Mouse (Mus musculus) gastrocnemius, adult 18-20 months (tissue): Measurements from ENCODE around the gene Zfp94. TPM values are rescaled to one million over a fixed set of nuclear protein-coding genes. Genes with fewer than 3 reads are reported as not detected.
A peak's percentile ranks its signal among the peaks of the same experiment; 100 is the strongest.
"Not testable (repeated sequence)": the region's sequence is repeated elsewhere in the genome, so short reads cannot be mapped to it uniquely, and the experiment has no call there.

ENCODE experiments used
- DNase-seq: peaks from one replicate; pipeline ENCODE4 v3.0.0; 2021; ENCODE audit warnings: low spot score
- microRNA-seq: library from miRNA; unstranded; fragments of <30 nt; microRNA quantifications from one replicate; pipeline ENCODE4 v1.2.0, GENCODE M21; 2021
- total RNA-seq, 2 experiments: library from RNA; stranded (reverse); gene quantifications; 2 replicates each; pipeline ENCODE4 v1.2.3; 2021

Gene Zfp94
- total RNA-seq, 2 experiments from 2014 or later: 1.7 to 2.1 TPM

DNA sequence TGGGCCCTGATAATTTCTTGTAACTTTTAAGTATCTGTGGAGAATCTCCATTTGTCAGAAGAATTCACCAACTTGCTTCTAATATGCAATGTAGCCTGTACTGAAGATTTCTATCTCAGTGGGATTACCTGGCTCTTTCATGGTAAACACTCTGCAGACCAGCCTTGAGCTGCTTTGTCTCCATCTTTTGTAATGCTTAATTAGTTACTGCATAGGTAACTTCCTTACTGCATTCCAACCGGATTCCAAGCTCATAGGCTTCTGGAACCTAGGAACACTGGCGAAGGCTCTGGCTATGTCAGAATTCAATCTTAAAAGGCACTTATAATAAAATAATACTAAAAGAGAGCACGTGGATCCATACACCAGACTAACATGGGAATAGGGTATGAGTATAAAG is 37.7 kb downstream of the Zfp94 start:
- not testable (repeated sequence) for DNase-seq

GRCm38 (mm10) chr7:24274456-24274855 is 42.0 kb downstream of the Zfp94 start:
- DNase-seq: no peak

GRCm38 (mm10) chr7:24271191-24271590 is 45.3 kb downstream of the Zfp94 start:
- no peak for DNase-seq

DNA sequence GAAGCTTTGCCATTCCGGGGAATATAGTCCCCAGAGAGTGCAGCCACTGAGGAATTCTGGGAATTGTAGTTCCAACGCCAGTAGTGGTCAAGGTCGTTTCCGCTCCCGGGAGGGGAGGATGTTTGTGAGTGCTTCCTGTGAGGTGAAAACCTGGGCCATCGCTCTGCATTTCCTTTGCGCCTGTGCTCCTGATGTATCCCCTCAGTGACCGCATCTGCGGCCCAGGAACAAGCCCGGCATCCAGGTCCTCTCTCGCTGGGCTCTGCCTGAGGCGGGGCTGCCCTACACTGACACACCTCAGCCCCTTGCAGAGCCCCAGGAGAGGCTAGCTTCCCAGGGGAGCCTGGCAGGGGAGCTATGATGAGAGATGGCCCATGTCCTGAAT is 46.2 kb downstream of the Zfp94 start, which contains the start of gene Zfp93:
Zfp93 (plus strand) TSS at position 133 of the 385 bp plus-strand sequence.
- DNase-seq: peak; percentile 80

GRCm38 (mm10) chr7:24269667-24270287 is 46.7 kb downstream of the Zfp94 start:
- no peak for DNase-seq

DNA sequence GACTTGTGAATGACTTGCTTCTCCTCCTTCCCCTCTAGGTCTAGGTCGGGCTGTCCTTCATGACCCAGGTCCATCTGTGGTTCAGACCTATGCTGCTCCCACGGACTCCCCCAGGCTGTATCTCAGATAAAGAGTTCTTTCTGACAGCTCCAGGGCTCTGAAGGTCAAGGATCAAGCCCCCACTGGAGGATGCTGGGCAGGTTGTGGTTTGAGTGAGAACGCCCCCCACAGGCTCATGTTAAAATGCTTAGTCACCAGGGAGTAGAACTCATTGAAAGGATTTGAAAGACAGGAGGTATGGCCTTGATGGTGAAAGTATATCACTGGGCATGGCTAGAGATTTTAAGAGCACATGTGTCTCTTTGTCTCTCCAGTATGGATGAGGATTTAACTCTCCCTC is 47.2 kb downstream of the Zfp94 start:
- DNase-seq: no peak

DNA sequence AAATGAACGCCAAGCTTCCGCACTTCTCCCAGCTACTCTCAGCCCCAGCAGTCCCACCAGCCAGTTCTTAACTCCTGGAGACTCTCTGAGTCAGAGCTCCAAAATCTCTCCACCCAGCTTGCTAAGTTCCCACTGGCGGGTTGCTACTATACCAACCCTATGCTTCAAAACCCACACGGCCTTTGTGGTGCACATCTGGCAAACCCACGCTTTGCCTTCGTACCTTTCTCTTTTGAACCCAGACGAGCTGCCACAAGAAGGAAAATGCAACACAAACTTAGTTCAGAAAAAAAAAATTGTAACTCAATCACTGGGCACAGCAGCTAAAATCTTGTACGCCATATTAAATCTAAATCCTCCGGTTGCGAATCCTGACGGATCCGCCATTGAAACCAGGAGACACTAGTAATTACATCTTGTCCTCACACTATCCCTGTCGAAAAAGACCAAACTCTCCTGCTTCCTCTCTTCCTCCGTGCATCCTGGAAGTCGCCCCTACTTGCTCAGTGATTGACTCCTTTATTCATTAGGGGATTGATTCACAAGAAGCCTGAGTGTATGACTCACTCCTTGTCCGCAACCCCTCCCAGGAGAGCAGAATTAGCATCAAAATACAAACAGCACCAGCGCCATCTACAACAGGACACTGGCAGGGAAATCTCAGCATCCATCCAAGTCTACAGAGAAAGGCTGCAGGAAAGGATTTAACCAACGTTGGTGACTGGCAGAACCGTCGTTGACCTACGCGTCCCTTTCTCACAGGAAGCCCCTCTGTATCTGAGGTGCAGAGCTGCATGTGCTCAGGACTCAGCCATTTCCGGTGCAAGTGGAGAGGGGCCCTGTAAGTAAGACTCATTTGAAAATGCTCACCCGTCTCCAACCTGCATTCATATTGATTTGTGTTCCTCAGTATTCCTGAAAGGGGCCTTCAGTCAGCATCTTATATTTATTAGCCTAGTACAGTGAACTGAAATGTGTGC is 48.0 kb downstream of the Zfp94 start:
- DNase-seq: no peak

DNA sequence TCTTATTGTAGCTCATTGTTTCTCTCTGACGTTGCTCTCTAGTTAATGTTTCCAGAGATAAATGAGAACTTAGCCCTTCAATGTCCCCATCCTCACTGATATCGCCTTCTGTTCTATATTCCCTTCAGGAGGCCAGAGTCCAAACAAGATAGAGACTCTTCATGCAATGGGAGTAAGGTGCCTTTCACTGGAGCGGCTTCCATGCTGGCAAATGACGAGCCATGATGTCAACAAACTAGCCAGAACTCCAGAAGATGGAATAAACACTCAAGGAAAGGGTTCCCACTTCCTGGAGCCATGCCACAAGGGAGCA is 56.5 kb downstream of the Zfp94 start:
- DNase-seq: no peak

- no peak for DNase-seq
Observed at GRCm38 (mm10) chr7:24259306-24259999, 57.0 kb downstream of the Zfp94 start.

GRCm38 (mm10) chr7:24254633-24255474 is 61.6 kb downstream of the Zfp94 start, which contains the start of gene Zfp108:
Gene Zfp108 (plus strand): TSS chr7:24254794.
- DNase-seq: peak; percentile 91

DNA sequence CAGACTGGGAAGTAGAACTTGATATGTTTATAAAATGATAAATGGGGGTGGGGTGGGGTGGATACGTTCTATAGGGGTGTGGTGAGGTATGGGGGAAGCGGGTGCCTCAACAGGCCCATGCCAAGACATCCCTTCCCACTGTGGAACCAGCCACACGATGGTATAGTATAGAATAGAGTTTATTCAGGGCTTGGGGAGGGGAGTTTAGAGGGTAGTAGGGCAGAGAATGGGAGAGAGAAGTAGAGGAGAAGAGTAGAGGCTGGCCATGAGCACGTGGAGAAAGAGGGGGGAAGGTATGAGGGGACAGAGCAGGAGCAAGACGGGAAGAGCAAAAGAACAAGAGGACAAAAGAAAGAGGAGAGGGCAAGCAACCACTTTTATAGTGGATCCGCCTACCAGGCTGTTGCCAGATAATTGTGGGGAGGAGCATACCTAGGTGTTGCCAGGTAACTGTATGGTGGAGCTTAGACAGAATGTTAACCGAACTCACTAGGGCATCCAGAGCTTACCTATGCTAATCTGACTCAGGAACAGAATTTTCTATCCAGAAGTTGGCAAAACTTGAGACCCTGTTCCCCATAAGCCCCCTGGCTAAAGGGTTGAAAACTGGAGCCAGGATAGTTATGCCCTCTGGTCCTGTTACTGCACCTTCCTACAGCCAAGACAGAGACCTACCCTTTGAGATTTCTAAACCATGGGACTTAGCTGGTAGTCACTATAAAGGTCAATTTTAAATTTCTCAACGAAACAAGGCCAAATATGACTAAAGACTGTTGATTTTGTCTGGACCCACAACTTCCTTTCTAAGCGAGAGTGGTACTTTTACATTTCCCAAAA is 62.5 kb downstream of the Zfp94 start:
- DNase-seq: no peak

Small RNA genes lying within 50 kb of the gene (microRNA-seq; reads per million reads assigned to microRNA genes)
- gene Gm27592: not detected

Other genes with a start within 250 kb of the Zfp94 start
- 10 to 100 TPM; 17.1 to 17.2 TPM for gene Zfp180, start 234.7 kb downstream of the Zfp94 start, total RNA-seq
- 1 to 10 TPM; 5.3 to 5.7 TPM for gene Zfp112, start 204.4 kb downstream of the Zfp94 start, total RNA-seq
- gene Zfp235, start 182.5 kb downstream of the Zfp94 start, total RNA-seq: 1 to 10 TPM; 3.5 TPM
- under 1 TPM; 0.07 to 0.28 TPM for gene Zfp114, start 141.6 kb downstream of the Zfp94 start, total RNA-seq
- 1 to 10 TPM; 2.3 to 2.4 TPM for gene Zfp111, start 105.2 kb downstream of the Zfp94 start, total RNA-seq
- 1 to 10 TPM; 2.4 to 2.6 TPM for gene Zfp109, start 79.1 kb downstream of the Zfp94 start, total RNA-seq
- gene Zfp108, start 61.9 kb downstream of the Zfp94 start, total RNA-seq: 1 to 10 TPM; 1.8 to 2.1 TPM
- gene Zfp93, start 46.2 kb downstream of the Zfp94 start, total RNA-seq: 1 to 10 TPM; 7.0 TPM
- gene Zfp61, start 15.4 kb downstream of the Zfp94 start, total RNA-seq: 1 to 10 TPM; 2.2 to 2.6 TPM
- gene Tescl, start 17.3 kb upstream of the Zfp94 start, total RNA-seq: not detected
- gene Lypd5, start 32.5 kb upstream of the Zfp94 start, total RNA-seq: not detected
- gene Kcnn4, start 53.6 kb upstream of the Zfp94 start, total RNA-seq: under 1 TPM; 0.46 to 0.50 TPM
- 10 to 100 TPM; 10.3 to 11.0 TPM for gene Smg9, start 83.0 kb upstream of the Zfp94 start, total RNA-seq
- gene Irgc1, start 135.6 kb upstream of the Zfp94 start, total RNA-seq: not detected
- 1 to 10 TPM in 1 of 2 experiments, under 1 TPM in 1; 0.87 to 1.4 TPM for gene Plaur, start 145.8 kb upstream of the Zfp94 start, total RNA-seq
- gene Cadm4, start 165.4 kb upstream of the Zfp94 start, total RNA-seq: 1 to 10 TPM; 2.3 to 3.4 TPM
- gene Zfp428, start 190.3 kb upstream of the Zfp94 start, total RNA-seq: 1 to 10 TPM; 4.1 to 4.5 TPM
- gene AC161166.1, start 195.8 kb upstream of the Zfp94 start, total RNA-seq: not detected
- 10 to 100 TPM; 11.5 to 16.2 TPM for gene Irgq, start 214.0 kb upstream of the Zfp94 start, total RNA-seq
- gene Pinlyp, start 229.5 kb upstream of the Zfp94 start, total RNA-seq: not detected
- gene Xrcc1, start 229.6 kb upstream of the Zfp94 start, total RNA-seq: 10 to 100 TPM; 16.5 to 20.1 TPM